Mouse (Mus musculus) thymus, adult 2 months (tissue): Measurements from ENCODE around the gene Erv3. TPM values are rescaled to one million over a fixed set of nuclear protein-coding genes. Genes with fewer than 3 reads are reported as not detected.
A peak's percentile ranks its signal among the peaks of the same experiment; 100 is the strongest.

ENCODE experiments used
- DNase-seq: peaks from one replicate; pipeline ENCODE4 v3.0.0; 2021
- H3K27ac ChIP-seq: fragments of 200-500 bp; 2 replicates; pipeline ENCODE4 v1.5.1; 2012; ENCODE audit warnings: low read length, control low read depth; ENCODE audit not compliant: control insufficient read depth, insufficient read depth
- H3K27me3 ChIP-seq: fragments of 200-500 bp; 2 replicates; pipeline ENCODE4 v1.6.1; 2012; ENCODE audit warnings: mild to moderate bottlenecking, low read length, moderate library complexity, mixed read lengths; ENCODE audit not compliant: control insufficient read depth, insufficient read depth
- H3K36me3 ChIP-seq: fragments of 200-500 bp; 2 replicates; pipeline ENCODE4 v1.6.1; 2012; ENCODE audit warnings: mild to moderate bottlenecking, low read length, moderate library complexity; ENCODE audit not compliant: control insufficient read depth, insufficient read depth
- H3K4me1 ChIP-seq: fragments of 200-500 bp; replicated peaks from 2 replicates; pipeline ENCODE4 v1.6.1; 2012; ENCODE audit warnings: low read length; ENCODE audit not compliant: control insufficient read depth, insufficient read depth
- H3K4me3 ChIP-seq: fragments of 200-500 bp; 2 replicates; pipeline ENCODE4 v1.5.1; 2012; ENCODE audit warnings: mild to moderate bottlenecking, low read length, control low read depth, moderate library complexity; ENCODE audit not compliant: control insufficient read depth, insufficient read depth
- CTCF ChIP-seq: fragments of 200-500 bp; IDR thresholded peaks from 2 replicates; pipeline ENCODE4 v1.5.1; 2012; ENCODE audit warnings: mild to moderate bottlenecking, control low read depth, low read length, moderate library complexity, borderline replicate concordance; ENCODE audit not compliant: control insufficient read depth, poor library complexity, insufficient read depth; ENCODE audit errors: extremely low read depth
- POLR2A ChIP-seq: fragments of 200-500 bp; IDR thresholded peaks from 2 replicates; pipeline ENCODE4 v1.6.1; 2012; ENCODE audit warnings: mild to moderate bottlenecking, low read length, control low read depth, moderate library complexity; ENCODE audit not compliant: control insufficient read depth, poor library complexity, insufficient read depth; ENCODE audit errors: extremely low read depth
- WGBS: fragments of 180-500 bp; shearing (Covaris S2); methylation state at CpG from one replicate; pipeline ENCODE4 v1.1.7; 2018; 5-methylcytosine and 5-hydroxymethylcytosine counted together
- polyA plus RNA-seq: library from polyadenylated mRNA; depleted of rRNA; stranded (reverse); fragments of >200 nt; gene quantifications from 2 replicates; pipeline ENCODE4 v1.2.3, GENCODE M21; 2012

The Erv3 gene
- polyA plus RNA-seq, 1 experiment, result 0.23 TPM

DNA sequence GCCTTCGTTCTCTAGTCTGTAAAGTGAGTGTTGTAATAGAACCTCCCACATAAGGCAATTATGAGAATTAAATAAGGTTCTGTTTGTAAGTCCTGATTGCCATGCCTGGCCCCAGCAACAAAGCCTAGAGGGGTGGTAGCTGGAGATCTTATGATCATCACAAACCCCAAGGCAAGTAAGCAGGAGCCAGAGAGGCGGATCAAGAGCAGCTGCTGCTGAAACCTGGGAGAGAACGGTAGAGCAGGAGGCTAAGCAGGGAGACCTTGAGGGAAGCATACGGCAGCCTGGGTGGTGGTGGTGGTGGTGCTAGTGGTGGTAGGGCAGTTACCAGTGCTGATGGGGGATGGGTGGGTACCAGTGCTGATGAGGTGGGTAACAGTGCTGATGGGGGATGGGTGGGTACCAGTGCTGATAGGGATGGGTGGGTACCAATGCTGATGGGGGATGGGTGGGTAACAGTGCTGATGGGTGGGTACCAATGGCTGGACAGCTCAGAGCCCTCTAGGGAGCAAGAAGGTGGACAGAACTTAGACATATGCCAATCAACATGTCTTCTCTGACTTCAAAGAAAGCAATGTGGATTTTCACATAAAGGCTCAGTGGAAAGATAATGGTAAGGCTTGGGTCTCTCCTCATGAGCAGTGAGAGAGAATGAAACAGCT lies 32.4 kb downstream of the Erv3 start:
- Histone ChIP-seq H3K27ac (no peak overlapping the region), H3K4me1 (no peaks in the 10 kb centered on the region; the same call in 1 of the 2 replicates), H3K4me3 (no peak overlapping the region), H3K36me3 (no peaks in the 10 kb centered on the region), H3K27me3 (no peaks in the 10 kb centered on the region)
- no peak for TF ChIP-seq CTCF
- no peak for TF ChIP-seq POLR2A
- 97% methylated on average over 4 of the region's 4 CpGs for WGBS
- DNase-seq, result no peak

DNA sequence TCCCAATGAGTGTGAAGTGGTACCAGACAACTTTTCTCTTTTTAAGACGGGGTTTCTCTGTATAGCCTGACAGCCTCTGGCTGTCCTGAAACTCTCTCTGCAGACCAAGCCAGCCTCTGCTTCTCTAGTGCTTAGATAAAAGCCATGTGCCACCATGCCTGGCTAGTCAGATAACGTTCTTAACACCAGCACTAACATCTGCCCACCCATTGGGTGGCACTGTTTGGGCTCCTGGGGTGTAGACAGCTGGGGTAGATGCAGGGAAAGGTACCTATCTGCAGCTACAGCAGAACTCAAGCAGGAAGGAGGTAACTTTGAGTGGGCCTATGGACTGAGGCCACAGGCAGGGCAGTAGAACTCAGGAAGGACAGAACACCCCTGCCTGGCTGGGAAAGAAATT lies 34.0 kb downstream of the Erv3 start:
- H3K27ac ChIP-seq, result no peak overlapping the region
- H3K4me3 ChIP-seq, result no peak overlapping the region
- H3K27me3 ChIP-seq, result no peaks in the 10 kb centered on the region
- WGBS, result 86% methylated on average over 2 of the region's 2 CpGs
- no peak for DNase-seq
- H3K36me3 ChIP-seq, result no peaks in the 10 kb centered on the region
- TF ChIP-seq CTCF (no peak), POLR2A (no peak)
- no peaks in the 10 kb centered on the region; the same call in 1 of the 2 replicates for H3K4me1 ChIP-seq

DNA sequence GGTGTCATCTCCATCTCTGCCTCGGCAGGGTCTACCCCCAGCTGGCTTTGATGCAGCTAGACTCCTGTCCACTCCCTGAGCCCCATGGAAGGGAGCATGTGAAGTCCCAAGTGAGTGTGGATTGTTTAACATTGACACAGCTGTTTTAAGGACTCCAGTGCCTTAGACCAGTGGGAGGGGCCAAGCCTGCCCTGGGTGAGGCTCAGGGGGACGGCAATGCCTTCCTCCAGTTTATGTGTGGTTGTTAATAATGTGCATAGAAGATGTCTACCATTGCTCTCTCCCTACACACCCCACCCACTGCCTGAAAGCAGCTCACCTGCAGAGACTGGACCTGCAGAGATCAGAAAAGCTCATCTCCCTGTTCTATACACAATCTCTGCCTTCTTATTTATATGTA lies 35.6 kb downstream of the Erv3 start:
- Histone ChIP-seq H3K27ac (no peak overlapping the region), H3K27me3 (no peaks in the 10 kb centered on the region)
- 75% methylated on average over 2 of the region's 2 CpGs for WGBS

DNA sequence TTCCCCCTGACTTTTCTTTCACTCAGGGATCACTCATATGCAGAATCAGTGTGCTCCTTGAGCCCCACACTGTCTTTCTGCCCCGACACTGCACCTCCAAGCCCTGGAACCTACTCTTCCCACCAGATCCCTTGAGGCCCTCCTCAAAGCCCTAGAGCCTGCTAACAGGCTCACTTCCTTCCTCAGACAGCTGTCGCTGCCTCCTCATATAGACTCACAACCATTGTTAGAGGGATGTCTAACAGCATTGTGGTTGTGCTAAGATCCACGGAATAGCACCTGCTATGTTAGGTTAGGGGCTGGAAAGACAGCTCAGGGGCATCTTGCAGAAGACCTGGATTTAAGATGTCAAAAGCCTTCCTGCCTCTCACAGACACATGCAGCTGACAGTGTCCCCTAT lies 37.1 kb downstream of the Erv3 start:
- H3K4me1 ChIP-seq, result no peaks in the 10 kb centered on the region
- no peak for DNase-seq
- H3K27me3 ChIP-seq, result no peaks in the 10 kb centered on the region
- no peak overlapping the region for H3K27ac ChIP-seq
- TF ChIP-seq POLR2A (no peak), CTCF (no peak)
- no peaks in the 10 kb centered on the region for H3K36me3 ChIP-seq
- WGBS, result 68% methylated on average over 3 of the region's 3 CpGs
- H3K4me3 ChIP-seq, result no peak overlapping the region

More for the DNA sequence above, 35.6 kb downstream of the Erv3 start:
- DNase-seq, result no peak
- Histone ChIP-seq H3K4me3 (no peak overlapping the region), H3K4me1 (no peaks in the 10 kb centered on the region; the same call in 1 of the 2 replicates), H3K36me3 (no peaks in the 10 kb centered on the region)
- TF ChIP-seq CTCF, result no peak

DNA sequence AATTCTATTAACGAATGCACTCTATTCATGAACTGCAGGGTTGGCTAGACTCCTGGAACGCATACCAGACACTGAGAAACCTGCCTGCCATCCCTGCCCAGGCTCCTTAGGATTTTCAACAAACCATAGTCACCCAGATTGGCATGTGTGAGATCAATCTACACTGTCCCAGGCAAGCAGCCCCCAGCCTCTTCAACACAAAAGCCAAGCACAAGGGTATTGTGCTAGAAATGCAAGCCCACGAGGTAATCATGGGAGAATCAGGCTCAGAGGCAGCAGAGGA lies 37.9 kb downstream of the Erv3 start:
- no peak overlapping the region for H3K4me3 ChIP-seq
- H3K27me3 ChIP-seq, result no peaks in the 10 kb centered on the region
- DNase-seq, result no peak
- WGBS, result 90% methylated on average over 3 of the region's 3 CpGs
- H3K4me1 ChIP-seq, result no peaks in the 10 kb centered on the region
- H3K36me3 ChIP-seq, result no peaks in the 10 kb centered on the region
- H3K27ac ChIP-seq, result no peak overlapping the region
- TF ChIP-seq POLR2A (no peak), CTCF (no peak)

DNA sequence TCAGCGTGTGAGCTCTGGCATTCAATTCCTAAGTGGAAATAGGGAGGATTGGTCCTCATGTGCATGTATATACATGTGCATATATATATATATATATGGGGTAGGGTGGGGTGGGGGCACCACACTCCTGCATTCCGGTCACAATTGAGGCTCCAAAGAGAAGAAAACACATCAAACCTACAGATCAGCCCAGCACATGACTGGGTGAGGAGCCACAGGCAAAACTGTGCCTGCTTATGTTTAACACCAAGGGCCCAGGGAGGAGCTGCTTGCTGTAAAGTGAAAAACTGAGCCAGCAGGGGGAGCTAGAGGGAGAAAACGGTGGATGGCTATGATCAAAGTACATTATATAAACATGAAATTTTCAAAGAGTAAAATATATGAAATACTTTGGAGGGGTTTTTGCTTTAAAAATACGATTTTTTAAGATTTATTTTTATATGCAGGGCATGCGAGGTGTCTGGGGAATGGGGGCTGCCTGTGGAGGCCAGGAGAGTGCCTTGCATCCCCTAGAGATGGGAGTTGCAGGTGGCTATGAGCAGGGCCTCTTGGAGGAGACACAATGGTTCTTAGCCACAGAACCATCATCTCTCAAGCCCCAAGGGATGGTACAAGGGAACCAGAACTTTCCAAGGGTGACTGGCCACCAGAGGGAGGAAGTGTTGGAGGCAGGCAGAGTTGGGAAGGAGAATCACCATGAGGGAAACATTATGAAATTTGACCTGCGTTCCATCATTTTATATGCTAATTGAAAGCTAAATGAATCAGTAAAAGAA lies 38.4 kb downstream of the Erv3 start:
- TF ChIP-seq CTCF, result no peak
- no peak for TF ChIP-seq POLR2A
- 39% methylated on average over 6 of the region's 6 CpGs for WGBS
- Histone ChIP-seq H3K4me1 (no peaks in the 10 kb centered on the region), H3K4me3 (no peak overlapping the region), H3K36me3 (no peaks in the 10 kb centered on the region), H3K27ac (no peak overlapping the region), H3K27me3 (no peaks in the 10 kb centered on the region)
- peak; percentile 81 for DNase-seq

DNA sequence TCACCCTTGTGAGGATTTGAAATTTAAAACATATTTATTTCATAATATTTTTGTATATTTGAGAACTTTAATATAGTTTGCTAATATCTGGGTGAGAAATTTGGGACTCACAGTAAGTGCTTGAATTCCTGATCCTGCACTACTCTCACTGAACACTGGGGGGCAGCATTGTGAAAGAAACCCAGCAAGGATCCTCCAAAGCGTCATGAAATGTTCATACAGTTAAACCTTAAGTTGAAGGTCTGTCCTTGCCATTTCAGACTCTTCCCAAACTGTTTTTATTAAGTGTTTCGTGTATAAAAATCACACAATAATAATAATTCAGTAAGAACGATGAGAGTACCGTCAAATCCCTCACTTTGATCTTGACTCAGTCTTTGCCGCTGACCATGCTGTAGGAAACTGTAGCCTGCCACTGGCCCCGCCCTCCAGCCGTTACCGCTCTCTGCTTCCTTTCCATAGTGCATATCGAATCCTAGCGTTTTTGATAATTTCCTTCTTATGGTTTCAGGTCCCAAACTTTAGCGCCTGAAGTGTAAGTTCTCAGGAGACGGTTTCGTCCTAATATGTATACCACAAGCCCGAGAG lies 39.4 kb downstream of the Erv3 start:
- H3K27ac ChIP-seq, result no peak overlapping the region
- no peaks in the 10 kb centered on the region for H3K27me3 ChIP-seq
- peak; percentile 84 for DNase-seq
- no peak overlapping the region for H3K4me3 ChIP-seq
- no peak for TF ChIP-seq CTCF
- TF ChIP-seq POLR2A, result no peak
- H3K36me3 ChIP-seq, result no peaks in the 10 kb centered on the region
- 16% methylated on average over 14 of the region's 14 CpGs for WGBS
- H3K4me1 ChIP-seq, result no peaks in the 10 kb centered on the region
